Mouse (Mus musculus): ENCODE data around the gene Tomm70a. TPM values are rescaled to one million over a fixed set of nuclear protein-coding genes. Genes with fewer than 3 reads are reported as not detected.

Tomm70a gene
- polyA plus RNA-seq, 1 experiment from 2014 or later: 66.9 TPM

- no peak for ATAC-seq (replicated peaks; ENCODE audit: low FRiP score)
- no peak overlapping the region for H3K9ac ChIP-seq (ENCODE audit: low read depth, low read length)
- H3K4me1 ChIP-seq (replicated peaks; ENCODE audit: control insufficient read depth, insufficient read depth, low read length): no peaks in the 10 kb centered on the region
- 64% methylated on average over 2 of the region's 2 CpGs for WGBS
- no peak overlapping the region for H3K4me2 ChIP-seq
- H3K9me3 ChIP-seq (ENCODE audit: control insufficient read depth, low read length): no peaks in the 10 kb centered on the region
- DNase-seq (ENCODE audit: low spot score): no peak
- H3K4me3 ChIP-seq (ENCODE audit: low read depth, low read length): no peak overlapping the region
- H3K27ac ChIP-seq (ENCODE audit: low read depth, low read length): no peak overlapping the region
- peaks cover 5% of the 10 kb centered on the region; the same call in 1 of the 2 replicates for H3K36me3 ChIP-seq (ENCODE audit: control insufficient read depth, insufficient read depth, low read length)
- H3K27me3 ChIP-seq (replicated peaks; ENCODE audit: control insufficient read depth, insufficient read depth, low read length): no peaks in the 10 kb centered on the region
These were observed 68.0 kb downstream of the Tomm70a start for GRCm38 (mm10) chr16:57189493-57189892.

- no peak for ATAC-seq (replicated peaks; ENCODE audit: low FRiP score)
- H3K27me3 ChIP-seq (replicated peaks; ENCODE audit: control insufficient read depth, insufficient read depth, low read length): no peaks in the 10 kb centered on the region
These were observed 68.9 kb downstream of the Tomm70a start for GRCm38 (mm10) chr16:57190390-57190789.

GRCm38 (mm10) chr16:57191214-57191613 is 69.7 kb downstream of the Tomm70a start:
- Histone ChIP-seq H3K27ac (ENCODE audit: low read depth, low read length) (no peak overlapping the region), H3K4me2 (no peak overlapping the region), H3K9ac (ENCODE audit: low read depth, low read length) (no peak overlapping the region), H3K4me3 (ENCODE audit: low read depth, low read length) (no peak overlapping the region), H3K27me3 (replicated peaks; ENCODE audit: control insufficient read depth, insufficient read depth, low read length) (no peaks in the 10 kb centered on the region), H3K9me3 (ENCODE audit: control insufficient read depth, low read length) (no peaks in the 10 kb centered on the region), H3K36me3 (ENCODE audit: control insufficient read depth, insufficient read depth, low read length) (peaks cover 3% of the 10 kb centered on the region; the same call in 1 of the 2 replicates), H3K4me1 (replicated peaks; ENCODE audit: control insufficient read depth, insufficient read depth, low read length) (no peaks in the 10 kb centered on the region)
- DNase-seq (ENCODE audit: low spot score): no peak
- ATAC-seq (replicated peaks; ENCODE audit: low FRiP score): no peak
- WGBS: 91% methylated on average over 14 of the region's 14 CpGs

More at GRCm38 (mm10) chr16:57190390-57190789, 68.9 kb downstream of the Tomm70a start:
- Histone ChIP-seq H3K4me1 (replicated peaks; ENCODE audit: control insufficient read depth, insufficient read depth, low read length) (no peaks in the 10 kb centered on the region), H3K36me3 (ENCODE audit: control insufficient read depth, insufficient read depth, low read length) (peaks cover 5% of the 10 kb centered on the region; the same call in 1 of the 2 replicates), H3K9ac (ENCODE audit: low read depth, low read length) (no peak overlapping the region), H3K4me2 (no peak overlapping the region), H3K9me3 (ENCODE audit: control insufficient read depth, low read length) (no peaks in the 10 kb centered on the region), H3K27ac (ENCODE audit: low read depth, low read length) (no peak overlapping the region), H3K4me3 (ENCODE audit: low read depth, low read length) (no peak overlapping the region)
- 83% methylated on average over 8 of the region's 8 CpGs for WGBS
- no peak for DNase-seq (ENCODE audit: low spot score)

GRCm38 (mm10) chr16:57196590-57196989 is 75.1 kb downstream of the Tomm70a start:
- Histone ChIP-seq H3K27me3 (replicated peaks; ENCODE audit: control insufficient read depth, insufficient read depth, low read length) (no peaks in the 10 kb centered on the region), H3K27ac (ENCODE audit: low read depth, low read length) (no peak overlapping the region), H3K36me3 (ENCODE audit: control insufficient read depth, insufficient read depth, low read length) (peaks cover 3% of the 10 kb centered on the region), H3K4me1 (replicated peaks; ENCODE audit: control insufficient read depth, insufficient read depth, low read length) (no peaks in the 10 kb centered on the region), H3K4me3 (ENCODE audit: low read depth, low read length) (no peak overlapping the region), H3K9me3 (ENCODE audit: control insufficient read depth, low read length) (no peaks in the 10 kb centered on the region), H3K9ac (ENCODE audit: low read depth, low read length) (no peak overlapping the region), H3K4me2 (no peak overlapping the region)
- WGBS: 70% methylated on average over 5 of the region's 5 CpGs
- DNase-seq (ENCODE audit: low spot score) (no peak), ATAC-seq (replicated peaks; ENCODE audit: low FRiP score) (no peak)

GRCm38 (mm10) chr16:57197281-57197680 is 75.8 kb downstream of the Tomm70a start:
- no peak for ATAC-seq (replicated peaks; ENCODE audit: low FRiP score)
- Histone ChIP-seq H3K27ac (ENCODE audit: low read depth, low read length) (no peak overlapping the region), H3K36me3 (ENCODE audit: control insufficient read depth, insufficient read depth, low read length) (peaks cover 3% of the 10 kb centered on the region), H3K4me1 (replicated peaks; ENCODE audit: control insufficient read depth, insufficient read depth, low read length) (no peaks in the 10 kb centered on the region), H3K9me3 (ENCODE audit: control insufficient read depth, low read length) (no peaks in the 10 kb centered on the region), H3K4me2 (no peak overlapping the region), H3K4me3 (ENCODE audit: low read depth, low read length) (no peak overlapping the region), H3K27me3 (replicated peaks; ENCODE audit: control insufficient read depth, insufficient read depth, low read length) (no peaks in the 10 kb centered on the region), H3K9ac (ENCODE audit: low read depth, low read length) (no peak overlapping the region)
- DNase-seq (ENCODE audit: low spot score): no peak
- WGBS: 74% methylated on average over 3 of the region's 3 CpGs

Other genes with a start within 250 kb of the Tomm70a start
- 5.8 and 6.5 TPM in 2 replicates for gene Tmem45a, start 235.5 kb upstream of the Tomm70a start, polyA plus RNA-seq (2014; fragmentation: Nextera tagmentation; extraction: Ambion mirVana)
- not detected in 2 replicates for gene Lnp1, start 193.6 kb upstream of the Tomm70a start, polyA plus RNA-seq (2014; fragmentation: Nextera tagmentation; extraction: Ambion mirVana)
- gene Tmem45a2, start 50.3 kb upstream of the Tomm70a start, polyA plus RNA-seq (2014; fragmentation: Nextera tagmentation; extraction: Ambion mirVana): not detected in 2 replicates
- 65.9 and 72.1 TPM in 2 replicates for gene Nit2, start 45.6 kb downstream of the Tomm70a start, polyA plus RNA-seq (2014; fragmentation: Nextera tagmentation; extraction: Ambion mirVana)
- 13.4 and 14.2 TPM in 2 replicates for gene Tbc1d23, start 109.8 kb downstream of the Tomm70a start, polyA plus RNA-seq (2014; fragmentation: Nextera tagmentation; extraction: Ambion mirVana)
- 0.13 TPM in 1 of 2 replicates, not detected in the other for gene Tmem30c, start 171.2 kb downstream of the Tomm70a start, polyA plus RNA-seq (2014; fragmentation: Nextera tagmentation; extraction: Ambion mirVana)
- 9.3 and 9.4 TPM in 2 replicates for gene Filip1l, start 231.4 kb downstream of the Tomm70a start, polyA plus RNA-seq (2014; fragmentation: Nextera tagmentation; extraction: Ambion mirVana)

Data from liver, embryonic 11.5 days (tissue).